Mouse (Mus musculus) MEL (cell line): ENCODE measurements around the gene Afg1l.

Experiments used
- CTCF ChIP-seq, 3 experiments: IDR thresholded peaks in 2 of 3; conservative IDR thresholded peaks in 1 of 3; 2 replicates each; pipeline ENCODE4 v1.5.1; 2011 to 2012; ENCODE audit warnings: low read length in 3 of 3, low read depth in 2 of 3, mild to moderate bottlenecking in 2 of 3, improper control_type of control experiment in 1 of 3, inconsistent platforms in 1 of 3, mixed read lengths in 1 of 3, moderate library complexity in 1 of 3; ENCODE audit not compliant: control insufficient read depth in 1 of 3, insufficient read depth in 1 of 3, poor library complexity in 1 of 3, severe bottlenecking in 1 of 3
- POLR2A ChIP-seq, 2 experiments: IDR thresholded peaks; 2 replicates each; pipeline ENCODE4 v1.6.1; 2011 to 2012; ENCODE audit warnings: low read length in 2 of 2, mild to moderate bottlenecking in 2 of 2, control low read depth in 1 of 2, improper control_type of control experiment in 1 of 2, low read depth in 1 of 2, moderate library complexity in 1 of 2; ENCODE audit not compliant: control insufficient read depth in 1 of 2, insufficient read depth in 1 of 2, poor library complexity in 1 of 2
- POLR2AphosphoS2 ChIP-seq: IDR thresholded peaks from 2 replicates; pipeline ENCODE4 v1.6.1; 2011; ENCODE audit warnings: low read length, improper control_type of control experiment
- POLR2AphosphoS5 ChIP-seq: IDR thresholded peaks from 2 replicates; pipeline ENCODE4 v1.6.1; 2012; ENCODE audit warnings: low read depth, borderline replicate concordance, mild to moderate bottlenecking, inconsistent platforms, low read length, moderate library complexity, mixed read lengths
- SIN3A ChIP-seq: IDR thresholded peaks from 2 replicates; pipeline ENCODE4 v1.6.1; 2012; ENCODE audit warnings: low read length, improper control_type of control experiment, inconsistent platforms
- USF1 ChIP-seq: IDR thresholded peaks from 2 replicates; pipeline ENCODE4 v1.6.1; 2014; ENCODE audit warnings: low read depth, mild to moderate bottlenecking, inconsistent platforms, low read length, improper control_type of control experiment, moderate library complexity
- ZC3H11A ChIP-seq: IDR thresholded peaks from 2 replicates; pipeline ENCODE4 v1.6.1; 2012; ENCODE audit warnings: low read depth, mild to moderate bottlenecking, inconsistent platforms, low read length, improper control_type of control experiment
- ZMIZ1 ChIP-seq: IDR thresholded peaks from 2 replicates; pipeline ENCODE4 v1.6.1; 2012; ENCODE audit warnings: low read depth, mild to moderate bottlenecking, inconsistent platforms, low read length, improper control_type of control experiment, moderate library complexity

DNA sequence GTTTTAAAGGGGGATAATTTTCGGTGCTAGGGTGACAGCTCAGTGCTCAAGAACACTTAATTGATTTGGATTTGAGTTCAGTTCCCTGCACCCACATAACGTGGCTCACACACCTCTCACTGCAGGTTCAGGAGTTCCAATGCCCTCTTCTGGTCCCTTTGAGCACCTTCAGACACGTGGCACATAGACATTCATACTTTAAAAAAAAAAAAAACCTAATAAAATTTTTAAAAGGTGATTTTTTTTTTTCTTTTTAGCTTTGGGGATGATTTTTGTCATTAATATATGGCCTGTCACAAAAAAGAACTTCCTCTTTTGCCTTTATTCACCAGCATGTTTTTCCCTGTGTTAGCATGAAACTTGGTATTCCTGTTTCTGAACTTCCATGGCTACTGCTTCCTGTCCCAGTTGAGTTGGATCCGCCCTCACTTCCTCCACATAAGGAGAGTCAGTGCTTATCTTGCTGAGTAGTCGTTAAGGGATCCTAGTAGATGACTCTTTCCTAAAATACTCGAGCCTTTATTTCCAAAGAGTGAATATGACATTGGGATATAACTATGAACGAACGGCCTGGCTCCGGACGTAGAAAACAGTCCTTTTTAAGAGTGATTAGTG, 25.8 kb upstream of the Afg1l start:
- peak in 2 of 3 experiments; percentile 5 to 22; a peak in 1 of 6 replicates for TF ChIP-seq CTCF (IDR thresholded peaks at IDR 0.05 in 2 of 3, conservative IDR thresholded peaks at IDR 0.05 in 1 of 3; ENCODE audit: control insufficient read depth in 1 of 3, insufficient read depth in 1 of 3, low read depth in 2 of 3, low read length in 3 of 3, poor library complexity in 1 of 3, severe bottlenecking in 1 of 3)
- TF ChIP-seq ZMIZ1: no peak
- peak; percentile 30; the same call in 1 of the 2 replicates for TF ChIP-seq POLR2AphosphoS2
- TF ChIP-seq POLR2A (IDR thresholded peaks at IDR 0.05; ENCODE audit: control insufficient read depth in 1 of 2, insufficient read depth in 1 of 2, low read depth in 1 of 2, low read length in 2 of 2, poor library complexity in 1 of 2): no peak
- TF ChIP-seq ZC3H11A: no peak
- peak; percentile 65 for TF ChIP-seq SIN3A
- TF ChIP-seq USF1: peak; percentile 58; the same call in 1 of the 2 replicates
- no peak for TF ChIP-seq POLR2AphosphoS5
